Mouse (Mus musculus): ENCODE results near the gene Plekhm1. TPM values are rescaled to one million over a fixed set of nuclear protein-coding genes. Genes with fewer than 3 reads are reported as not detected.

Plekhm1 gene
- polyA plus RNA-seq, 1 experiment: 18.5 TPM

- no peak for TF ChIP-seq CTCF (IDR thresholded peaks at IDR 0.05; ENCODE audit: borderline replicate concordance, insufficient read depth, low read depth, low read length)
- no peak for TF ChIP-seq POLR2A (IDR thresholded peaks at IDR 0.05; ENCODE audit: borderline replicate concordance, insufficient read depth, low read length)
- Histone ChIP-seq H3K4me1 (ENCODE audit: control insufficient read depth, insufficient read depth, low read length) (no peaks in the 10 kb centered on the region), H3K27ac (ENCODE audit: insufficient read depth, low read length) (no peak overlapping the region), H3K4me3 (replicated peaks; ENCODE audit: insufficient read depth, low read depth, low read length) (no peak overlapping the region), H3K27me3 (ENCODE audit: control insufficient read depth, insufficient read depth, low read length) (no peaks in the 10 kb centered on the region)
- no peak for DNase-seq
- 54% methylated on average over 3 of the region's 3 CpGs for WGBS
Measured at GRCm38 (mm10) chr11:103354033-103354432, 58.5 kb downstream of the Plekhm1 start.

- TF ChIP-seq CTCF (IDR thresholded peaks at IDR 0.05; ENCODE audit: borderline replicate concordance, insufficient read depth, low read depth, low read length) (no peak), POLR2A (IDR thresholded peaks at IDR 0.05; ENCODE audit: borderline replicate concordance, insufficient read depth, low read length) (no peak)
- 77% methylated on average over 5 of the region's 5 CpGs for WGBS
- no peak for DNase-seq
- H3K27me3 ChIP-seq (ENCODE audit: control insufficient read depth, insufficient read depth, low read length): no peaks in the 10 kb centered on the region
- no peak overlapping the region for H3K4me3 ChIP-seq (replicated peaks; ENCODE audit: insufficient read depth, low read depth, low read length)
- no peak overlapping the region for H3K27ac ChIP-seq (ENCODE audit: insufficient read depth, low read length)
- no peaks in the 10 kb centered on the region for H3K4me1 ChIP-seq (ENCODE audit: control insufficient read depth, insufficient read depth, low read length)
Measured at GRCm38 (mm10) chr11:103352239-103352814, 60.2 kb downstream of the Plekhm1 start.

- TF ChIP-seq CTCF (IDR thresholded peaks at IDR 0.05; ENCODE audit: borderline replicate concordance, insufficient read depth, low read depth, low read length): no peak
- TF ChIP-seq POLR2A (IDR thresholded peaks at IDR 0.05; ENCODE audit: borderline replicate concordance, insufficient read depth, low read length): no peak
- Histone ChIP-seq H3K27ac (ENCODE audit: insufficient read depth, low read length) (no peak overlapping the region), H3K4me3 (replicated peaks; ENCODE audit: insufficient read depth, low read depth, low read length) (no peak overlapping the region), H3K27me3 (ENCODE audit: control insufficient read depth, insufficient read depth, low read length) (no peaks in the 10 kb centered on the region), H3K4me1 (ENCODE audit: control insufficient read depth, insufficient read depth, low read length) (no peaks in the 10 kb centered on the region)
- 85% methylated on average over 12 of the region's 12 CpGs for WGBS
- no peak for DNase-seq
Measured at GRCm38 (mm10) chr11:103350711-103351315, 61.7 kb downstream of the Plekhm1 start.

- H3K27me3 ChIP-seq (ENCODE audit: control insufficient read depth, insufficient read depth, low read length): no peaks in the 10 kb centered on the region
- H3K27ac ChIP-seq (ENCODE audit: insufficient read depth, low read length): no peak overlapping the region
- TF ChIP-seq CTCF (IDR thresholded peaks at IDR 0.05; ENCODE audit: borderline replicate concordance, insufficient read depth, low read depth, low read length) (no peak), POLR2A (IDR thresholded peaks at IDR 0.05; ENCODE audit: borderline replicate concordance, insufficient read depth, low read length) (no peak)
- H3K4me3 ChIP-seq (replicated peaks; ENCODE audit: insufficient read depth, low read depth, low read length): no peak overlapping the region
- no peak for DNase-seq
- H3K4me1 ChIP-seq (ENCODE audit: control insufficient read depth, insufficient read depth, low read length): no peaks in the 10 kb centered on the region
- WGBS: 87% methylated on average over 2 of the region's 2 CpGs
Measured at GRCm38 (mm10) chr11:103349699-103350098, 62.8 kb downstream of the Plekhm1 start.

GRCm38 (mm10) chr11:103346657-103347056, 65.8 kb downstream of the Plekhm1 start:
- Histone ChIP-seq H3K27ac (ENCODE audit: insufficient read depth, low read length) (no peak overlapping the region), H3K27me3 (ENCODE audit: control insufficient read depth, insufficient read depth, low read length) (no peaks in the 10 kb centered on the region), H3K4me1 (ENCODE audit: control insufficient read depth, insufficient read depth, low read length) (no peaks in the 10 kb centered on the region), H3K4me3 (replicated peaks; ENCODE audit: insufficient read depth, low read depth, low read length) (no peak overlapping the region)
- no peak for DNase-seq
- TF ChIP-seq CTCF (IDR thresholded peaks at IDR 0.05; ENCODE audit: borderline replicate concordance, insufficient read depth, low read depth, low read length) (no peak), POLR2A (IDR thresholded peaks at IDR 0.05; ENCODE audit: borderline replicate concordance, insufficient read depth, low read length) (no peak)
- WGBS: 36% methylated on average over 5 of the region's 5 CpGs

GRCm38 (mm10) chr11:103346236-103346635, 66.3 kb downstream of the Plekhm1 start:
- H3K4me1 ChIP-seq (ENCODE audit: control insufficient read depth, insufficient read depth, low read length): no peaks in the 10 kb centered on the region
- H3K4me3 ChIP-seq (replicated peaks; ENCODE audit: insufficient read depth, low read depth, low read length): no peak overlapping the region
- H3K27ac ChIP-seq (ENCODE audit: insufficient read depth, low read length): no peak overlapping the region
- TF ChIP-seq POLR2A (IDR thresholded peaks at IDR 0.05; ENCODE audit: borderline replicate concordance, insufficient read depth, low read length) (no peak), CTCF (IDR thresholded peaks at IDR 0.05; ENCODE audit: borderline replicate concordance, insufficient read depth, low read depth, low read length) (no peak)
- no peaks in the 10 kb centered on the region for H3K27me3 ChIP-seq (ENCODE audit: control insufficient read depth, insufficient read depth, low read length)
- DNase-seq: no peak
- 85% methylated on average over 7 of the region's 7 CpGs for whole genome bisulfite sequencing

GRCm38 (mm10) chr11:103345408-103346091, 66.9 kb downstream of the Plekhm1 start:
- 77% methylated on average over 7 of the region's 7 CpGs for WGBS
- no peak overlapping the region for H3K27ac ChIP-seq (ENCODE audit: insufficient read depth, low read length)

More at GRCm38 (mm10) chr11:103345408-103346091, 66.9 kb downstream of the Plekhm1 start:
- DNase-seq: no peak
- no peak overlapping the region for H3K4me3 ChIP-seq (replicated peaks; ENCODE audit: insufficient read depth, low read depth, low read length)
- TF ChIP-seq CTCF (IDR thresholded peaks at IDR 0.05; ENCODE audit: borderline replicate concordance, insufficient read depth, low read depth, low read length) (no peak), POLR2A (IDR thresholded peaks at IDR 0.05; ENCODE audit: borderline replicate concordance, insufficient read depth, low read length) (no peak)
- H3K27me3 ChIP-seq (ENCODE audit: control insufficient read depth, insufficient read depth, low read length): no peaks in the 10 kb centered on the region
- no peaks in the 10 kb centered on the region for H3K4me1 ChIP-seq (ENCODE audit: control insufficient read depth, insufficient read depth, low read length)
